Mouse (Mus musculus): ENCODE measurements around the gene Tmem247.

Gene Tmem247

GRCm38 (mm10) chr17:86913003-86913607, 4.0 kb upstream of the Tmem247 start:
- in situ Hi-C loops (cut with MboI, MseI) = no loop called here

GRCm38 (mm10) chr17:86915540-86915939, 1.6 kb upstream of the Tmem247 start:
- in situ Hi-C loops (cut with MboI, MseI) = loop anchor here (5.0 kb wide), 2 partner anchors 72 to 337 kb away; no protein-coding TSS in a partner anchor

- in situ Hi-C loops (cut with MboI, MseI) = loop anchor here (5.0 kb wide), 2 partner anchors 69 to 334 kb away; no protein-coding TSS in a partner anchor
These were observed 1.6 kb downstream of the Tmem247 start for GRCm38 (mm10) chr17:86918786-86919185.

- in situ Hi-C loops (cut with MboI, MseI) = loop anchor here (5.0 kb wide), 3 partner anchors 68 to 333 kb away; no protein-coding TSS in a partner anchor
These were observed 2.6 kb downstream of the Tmem247 start for GRCm38 (mm10) chr17:86919729-86920128.

- in situ Hi-C loops (cut with MboI, MseI) = loop anchor here (5.0 kb wide), 1 partner anchor 118 kb away; no protein-coding TSS in a partner anchor
These were observed 7.5 kb downstream of the Tmem247 start for GRCm38 (mm10) chr17:86924679-86925078.

- in situ Hi-C loops (cut with MboI, MseI) = no loop called here
These were observed 9.7 kb downstream of the Tmem247 start for GRCm38 (mm10) chr17:86926836-86927235.

GRCm38 (mm10) chr17:86929355-86929754, 12.2 kb downstream of the Tmem247 start:
- in situ Hi-C loops (cut with MboI, MseI) = no loop called here

GRCm38 (mm10) chr17:86929981-86930380, 12.8 kb downstream of the Tmem247 start:
- in situ Hi-C loops (cut with MboI, MseI) = no loop called here

GRCm38 (mm10) chr17:86932896-86933295, 15.7 kb downstream of the Tmem247 start:
- in situ Hi-C loops (cut with MboI, MseI) = no loop called here

- in situ Hi-C loops (cut with MboI, MseI) = no loop called here
These were observed 19.9 kb downstream of the Tmem247 start for GRCm38 (mm10) chr17:86937064-86937463.

GRCm38 (mm10) chr17:86937497-86938155, 20.5 kb downstream of the Tmem247 start:
- in situ Hi-C loops (cut with MboI, MseI) = no loop called here

GRCm38 (mm10) chr17:86938683-86939082, 21.5 kb downstream of the Tmem247 start:
- in situ Hi-C loops (cut with MboI, MseI) = no loop called here

- in situ Hi-C loops (cut with MboI, MseI) = no loop called here
These were observed 25.0 kb downstream of the Tmem247 start for GRCm38 (mm10) chr17:86942112-86942511.

- in situ Hi-C loops (cut with MboI, MseI) = no loop called here
These were observed 26.0 kb downstream of the Tmem247 start for GRCm38 (mm10) chr17:86943158-86943557.

- in situ Hi-C loops (cut with MboI, MseI) = no loop called here
These were observed 28.9 kb downstream of the Tmem247 start for GRCm38 (mm10) chr17:86946078-86946477.

- in situ Hi-C loops (cut with MboI, MseI) = no loop called here
These were observed 31.0 kb downstream of the Tmem247 start, which contains the start of gene Atp6v1e2 for GRCm38 (mm10) chr17:86947840-86948796. Gene Atp6v1e2, minus strand, starts transcription at chr17:86947897.

- in situ Hi-C loops (cut with MboI, MseI) = no loop called here
These were observed 31.7 kb downstream of the Tmem247 start for GRCm38 (mm10) chr17:86948801-86949200.

GRCm38 (mm10) chr17:86957239-86957638, 40.1 kb downstream of the Tmem247 start:
- in situ Hi-C loops (cut with MboI, MseI) = no loop called here

- in situ Hi-C loops (cut with MboI, MseI) = no loop called here
These were observed 40.8 kb downstream of the Tmem247 start for GRCm38 (mm10) chr17:86957968-86958367.

GRCm38 (mm10) chr17:86961301-86961841, 44.2 kb downstream of the Tmem247 start:
- in situ Hi-C loops (cut with MboI, MseI) = no loop called here

- in situ Hi-C loops (cut with MboI, MseI) = no loop called here
These were observed 45.2 kb downstream of the Tmem247 start for GRCm38 (mm10) chr17:86962297-86962893.
